Mouse (Mus musculus): ENCODE measurements around the gene Ltbp1.
A peak's percentile ranks its signal among the peaks of the same experiment; 100 is the strongest.

Ltbp1 gene

GRCm38 (mm10) chr17:75005281-75005684 lies at the start of gene Ltbp1:
Gene Ltbp1 (plus strand): TSS chr17:75005568.
- DNase-seq: peak; percentile 72 to 79

GRCm38 (mm10) chr17:74959481-74960245 lies 45.7 kb upstream of the Ltbp1 start:
- no peak for DNase-seq

DNA sequence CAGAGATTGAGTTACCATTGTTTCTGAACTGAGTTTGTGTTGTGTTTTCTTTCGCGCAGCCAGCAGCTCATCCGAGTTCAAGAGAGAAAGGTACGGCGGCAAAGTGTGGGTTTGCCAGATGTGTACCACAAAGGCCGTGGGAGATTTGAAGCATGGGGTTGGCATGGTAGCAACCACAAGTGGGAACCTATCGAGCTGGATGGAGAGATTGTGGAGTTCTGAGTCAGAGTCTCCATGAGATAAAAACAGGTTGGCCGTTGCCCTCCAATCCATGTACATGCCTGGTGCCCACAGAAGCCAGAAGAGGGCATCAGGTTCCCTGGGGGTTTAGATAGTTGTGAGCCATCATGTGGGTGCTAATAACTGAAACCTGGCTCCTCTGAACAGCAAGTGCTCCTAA lies 42.1 kb upstream of the Ltbp1 start:
- no peak for DNase-seq

DNA sequence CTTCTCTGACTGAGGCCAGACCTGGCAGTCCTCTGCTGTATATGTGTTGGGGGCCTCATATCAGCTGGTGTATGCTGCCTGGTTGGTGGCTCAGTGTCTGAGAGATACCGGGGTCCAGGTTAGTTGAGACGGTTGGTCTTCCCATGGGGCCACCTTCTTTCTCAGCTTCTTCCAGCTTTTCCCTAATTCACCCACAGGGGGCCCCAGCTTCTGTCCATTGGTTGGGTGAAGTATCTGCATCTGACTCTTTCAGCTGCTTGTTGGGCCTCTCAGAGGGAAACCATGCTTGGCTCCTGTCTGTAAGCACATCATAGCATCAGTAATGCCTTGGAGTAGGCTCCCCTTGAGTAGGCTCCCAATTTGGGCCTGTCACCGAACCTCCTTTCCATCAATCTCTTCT lies 41.5 kb upstream of the Ltbp1 start:
- DNase-seq: no peak

GRCm38 (mm10) chr17:74967298-74967848 lies 38.0 kb upstream of the Ltbp1 start:
- no peak for DNase-seq

DNA sequence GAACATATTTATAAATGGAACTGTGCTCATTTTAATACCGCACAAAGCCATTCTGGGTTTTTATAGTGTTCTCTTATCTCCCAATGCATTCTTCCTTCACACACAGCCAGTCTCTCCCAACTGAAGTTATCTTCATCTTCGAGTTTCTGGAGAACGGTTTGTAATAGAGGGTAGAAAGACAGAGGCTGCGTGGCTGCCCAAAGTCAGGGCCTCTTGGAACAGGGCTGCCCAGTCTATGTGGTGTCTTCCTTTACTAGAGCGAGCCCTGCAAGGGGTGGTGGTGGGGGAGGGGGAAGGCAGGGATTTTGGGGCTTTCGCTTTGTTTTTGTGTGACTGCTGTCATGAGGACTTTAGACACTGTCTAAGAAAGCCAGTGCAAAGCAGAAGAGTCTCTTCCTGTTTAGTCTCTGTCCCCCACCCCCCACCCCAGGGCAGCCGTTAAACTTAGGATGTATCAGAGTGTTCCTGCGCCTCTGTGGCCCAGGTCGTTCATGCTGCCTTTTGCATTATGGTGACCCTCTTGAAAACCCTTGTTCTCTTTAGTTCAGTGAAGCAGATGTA lies 37.1 kb upstream of the Ltbp1 start:
- DNase-seq: no peak

DNA sequence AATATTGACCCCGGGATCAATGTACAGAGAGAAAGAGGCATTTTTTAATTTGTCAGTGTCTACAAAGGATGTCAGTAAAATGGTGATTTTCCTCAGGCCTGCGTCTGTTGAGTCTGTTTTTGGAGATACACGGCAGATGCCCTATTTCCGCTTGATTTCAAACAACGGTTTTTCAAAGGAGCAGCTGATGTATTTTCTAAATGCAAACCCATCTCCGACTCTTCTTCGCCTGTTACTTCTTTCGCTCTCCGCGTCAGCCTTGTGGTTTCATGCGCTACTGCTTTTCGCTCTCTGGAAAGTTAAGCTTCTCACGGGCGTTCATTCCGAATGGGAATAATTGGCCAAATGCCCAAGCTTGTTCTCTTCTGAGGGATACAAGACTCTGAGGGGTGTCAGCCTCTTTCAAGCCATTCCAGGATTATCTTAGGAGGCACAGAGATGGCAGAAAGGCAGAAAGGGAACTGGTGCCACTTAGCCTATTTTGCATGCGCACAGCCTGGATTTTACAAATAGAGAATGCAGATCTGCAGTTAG lies 36.6 kb upstream of the Ltbp1 start:
- no peak for DNase-seq

DNA sequence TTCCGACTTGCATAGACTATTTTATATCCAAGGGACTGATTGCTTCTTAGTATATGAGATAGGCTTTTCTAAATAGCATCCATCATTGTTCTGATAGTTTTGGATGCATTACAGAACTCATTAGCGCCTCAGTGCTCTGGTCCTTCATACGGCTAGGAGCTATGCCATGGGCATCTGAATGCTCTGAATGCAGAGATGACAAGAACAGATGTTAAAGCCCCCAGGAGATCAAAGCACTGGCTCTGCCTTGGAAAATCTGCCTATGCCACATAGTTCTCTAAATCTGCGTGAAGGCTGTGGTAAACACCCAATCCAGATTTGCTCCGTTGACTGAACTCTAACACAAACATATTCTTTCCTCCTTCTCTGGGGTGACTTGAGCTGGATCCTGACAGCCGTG lies 30.2 kb upstream of the Ltbp1 start:
- no peak for DNase-seq

GRCm38 (mm10) chr17:74976167-74976985 lies 29.0 kb upstream of the Ltbp1 start:
- DNase-seq: no peak

DNA sequence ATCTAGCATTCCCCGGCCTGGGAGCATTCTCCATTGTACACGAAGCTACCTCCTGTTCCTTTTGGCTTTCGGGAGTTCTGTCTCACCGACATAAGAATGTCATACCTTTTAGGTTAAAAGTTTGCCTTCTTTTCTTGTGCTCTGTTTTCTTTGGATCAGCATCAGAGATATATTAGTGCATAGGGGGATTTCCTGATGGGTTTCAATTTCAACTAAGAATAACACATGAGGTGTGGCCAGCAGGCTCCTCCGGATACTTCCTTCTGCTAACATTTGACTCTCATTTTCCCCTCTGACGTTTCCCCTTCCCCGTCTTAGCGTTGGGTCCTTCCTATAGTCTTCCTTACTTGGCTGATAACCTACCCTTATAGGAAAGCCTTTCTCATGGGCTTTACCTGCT lies 25.6 kb upstream of the Ltbp1 start:
- no peak for DNase-seq

DNA sequence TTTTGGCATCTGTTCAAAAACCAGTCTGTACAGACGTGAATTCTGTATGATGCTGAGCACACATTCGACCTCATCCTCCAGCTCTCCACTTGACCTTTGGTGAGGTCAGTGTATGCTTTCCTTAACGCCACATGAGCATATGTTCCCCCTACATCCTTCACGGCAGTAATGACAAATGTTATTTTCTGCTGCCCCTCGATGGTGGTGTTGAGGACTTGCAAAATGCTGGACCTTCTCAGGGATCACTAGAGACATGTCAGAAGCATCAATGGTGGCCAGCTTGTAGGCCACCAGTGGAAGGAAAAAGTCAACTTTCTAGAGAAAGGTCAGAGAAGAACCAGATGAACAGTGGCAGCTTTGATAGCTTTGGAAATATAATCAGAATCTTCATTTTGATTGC lies 23.7 kb upstream of the Ltbp1 start:
- DNase-seq: no peak

GRCm38 (mm10) chr17:74982880-74983279 lies 22.5 kb upstream of the Ltbp1 start:
- DNase-seq: no peak

DNA sequence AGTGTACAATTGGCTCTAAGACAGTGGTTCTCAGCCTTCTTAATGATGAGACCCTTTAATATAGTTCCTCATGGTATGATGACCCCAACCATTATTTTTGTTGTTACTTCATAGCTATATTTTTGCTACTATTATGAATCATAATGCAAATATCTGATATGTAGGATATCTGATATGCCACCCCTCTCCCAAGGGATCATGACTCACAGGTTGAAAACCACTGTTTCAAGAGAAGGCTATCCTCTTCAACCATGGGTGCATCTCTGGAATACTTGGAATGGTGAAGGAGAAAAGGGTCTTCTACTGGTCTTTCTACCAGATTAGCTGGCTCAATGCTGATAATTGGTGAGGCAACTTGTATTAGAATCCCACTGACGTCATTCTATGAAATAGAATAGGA lies 21.3 kb upstream of the Ltbp1 start:
- DNase-seq: no peak

- DNase-seq: no peak
Observed at GRCm38 (mm10) chr17:74984681-74985080, 20.7 kb upstream of the Ltbp1 start.

DNA sequence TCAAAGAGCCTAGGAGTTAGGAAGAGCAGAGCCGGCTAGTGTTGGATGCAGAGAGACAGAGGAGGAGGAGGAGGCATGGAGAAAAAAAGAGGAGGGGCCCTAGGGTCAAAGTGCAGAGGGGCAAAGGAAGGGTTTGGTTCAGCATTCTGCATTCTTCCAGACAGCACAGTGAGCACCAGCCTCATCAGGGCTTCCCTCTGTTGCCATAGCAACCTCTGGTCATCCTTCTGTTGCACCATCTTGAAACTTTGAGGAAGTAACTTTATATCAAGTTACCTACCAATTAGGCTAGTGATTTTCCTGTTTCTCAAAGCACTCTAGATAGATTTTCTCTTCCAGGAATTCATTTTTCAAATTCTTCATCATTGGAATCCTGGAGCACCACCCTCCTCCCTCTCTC lies 18.3 kb upstream of the Ltbp1 start:
- no peak for DNase-seq

GRCm38 (mm10) chr17:74989691-74990090 lies 15.7 kb upstream of the Ltbp1 start:
- DNase-seq: no peak

GRCm38 (mm10) chr17:74990561-74990960 lies 14.8 kb upstream of the Ltbp1 start:
- no peak for DNase-seq

- DNase-seq: peak in 1 of 2 experiments; percentile 31
Observed at GRCm38 (mm10) chr17:74993726-74994581, 11.4 kb upstream of the Ltbp1 start.

GRCm38 (mm10) chr17:74994582-74994893 lies 10.8 kb upstream of the Ltbp1 start:
- DNase-seq: no peak

DNA sequence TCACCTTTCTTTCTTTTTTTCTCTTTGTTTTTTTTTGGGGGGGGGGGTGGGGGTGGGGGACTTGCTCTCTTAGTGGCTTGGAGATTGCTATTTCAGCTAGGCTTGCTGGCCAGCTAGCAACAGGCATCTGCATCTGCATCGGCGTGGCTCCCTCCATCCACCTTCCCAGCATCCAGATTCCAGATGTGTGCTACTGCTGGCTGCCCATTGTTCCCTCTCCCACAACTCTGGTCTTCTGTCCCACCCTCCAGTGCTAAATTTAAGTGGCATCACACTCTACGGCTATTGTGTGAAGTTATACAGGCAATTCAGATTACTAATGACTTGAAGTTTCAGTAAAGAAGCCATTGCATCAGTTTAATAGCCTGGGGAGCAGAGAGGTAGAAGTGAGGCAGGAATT lies 10.1 kb upstream of the Ltbp1 start:
- DNase-seq: no peak

GRCm38 (mm10) chr17:75000066-75000465 lies 5.3 kb upstream of the Ltbp1 start:
- DNase-seq: no peak

DNA sequence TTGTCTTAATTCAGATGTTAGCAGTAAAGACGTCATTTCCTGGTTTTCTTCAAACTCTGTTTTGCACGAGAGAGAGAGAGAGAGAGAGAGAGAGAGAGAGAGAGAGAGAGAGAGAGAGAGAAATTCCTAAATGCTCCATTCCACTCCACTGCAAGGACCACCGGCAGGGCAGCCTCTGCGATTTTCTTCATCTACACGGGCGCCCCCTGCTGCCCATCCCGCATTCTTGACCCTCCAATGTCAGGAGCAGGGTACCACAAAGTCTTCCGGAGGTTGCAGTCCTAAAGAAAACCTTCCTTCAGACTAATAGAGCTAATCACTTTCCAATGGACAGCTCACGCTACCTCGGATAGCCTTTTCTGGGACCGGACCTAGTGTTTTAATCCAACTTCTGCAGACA lies 548 bp upstream of the Ltbp1 start:
- peak; percentile 84 to 85 for DNase-seq
